Mouse (Mus musculus) spleen, adult 2 months (tissue): ENCODE measurements around the gene Qtrt2.

Experiments used
- CTCF ChIP-seq: fragments of 200-500 bp; IDR thresholded peaks from 2 replicates; pipeline ENCODE4 v1.5.1; 2011; ENCODE audit warnings: mild to moderate bottlenecking, inconsistent platforms; ENCODE audit not compliant: insufficient read depth, insufficient read length, insufficient replicate concordance; ENCODE audit errors: extremely low read depth
- POLR2A ChIP-seq: fragments of 200-500 bp; IDR thresholded peaks from 2 replicates; pipeline ENCODE4 v1.6.1; 2011; ENCODE audit warnings: low read depth, low read length, inconsistent platforms

GRCm38 (mm10) chr16:43869805-43870204 lies 56.8 kb downstream of the Qtrt2 start:
- TF ChIP-seq CTCF (no peak), POLR2A (no peak)
